Mouse (Mus musculus) C2C12 (cell line): ENCODE measurements around the gene Capn9.

ENCODE experiments used
- CEBPB ChIP-seq: IDR thresholded peaks from one replicate; pipeline ENCODE4 v1.6.1; 2011; ENCODE audit warnings: low read depth, mild to moderate bottlenecking, control low read depth, moderate library complexity
- CTCF ChIP-seq: IDR thresholded peaks from one replicate; pipeline ENCODE4 v1.5.1; 2011; ENCODE audit not compliant: control insufficient read depth, insufficient read depth, insufficient read length
- MYOD1 ChIP-seq: IDR thresholded peaks from one replicate; pipeline ENCODE4 v1.6.1; 2011; ENCODE audit warnings: low read depth; ENCODE audit not compliant: control insufficient read depth, insufficient read length
- MYOG ChIP-seq: IDR thresholded peaks from one replicate; pipeline ENCODE4 v1.6.1; 2011; ENCODE audit not compliant: control insufficient read depth, insufficient read length; ENCODE audit errors: extremely low read depth
- USF1 ChIP-seq: IDR thresholded peaks from one replicate; pipeline ENCODE4 v1.6.1; 2011; ENCODE audit warnings: low read depth, mild to moderate bottlenecking, control low read depth, moderate library complexity

- TF ChIP-seq CTCF (no peak), USF1 (no peak), CEBPB (no peak), MYOG (no peak), MYOD1 (no peak)
These were observed 75.9 kb downstream of the Capn9 start for GRCm38 (mm10) chr8:124651776-124652175.
